Mouse (Mus musculus) heart, postnatal 0 days (tissue): Measurements from ENCODE around the gene Gm20696.

Experiments used
- CTCF ChIP-seq: IDR thresholded peaks from 2 replicates; pipeline ENCODE4 v1.5.1; 2016; ENCODE audit warnings: antibody characterized with exemption, control low read depth, low read depth
- EP300 ChIP-seq: IDR thresholded peaks from 2 replicates; pipeline ENCODE4 v1.6.1; 2016; ENCODE audit warnings: antibody characterized with exemption, low read depth

- TF ChIP-seq CTCF (no peak), EP300 (no peak)
Measured at GRCm38 (mm10) chr6:99523679-99524370, 142.8 kb downstream of the Gm20696 start.
